Mouse (Mus musculus): ENCODE data around the gene Rgs7. TPM values are rescaled to one million over a fixed set of nuclear protein-coding genes. Genes with fewer than 3 reads are reported as not detected.

Rgs7 gene
- polyA plus RNA-seq (2017; shearing (Covaris generic)): not detected

DNA sequence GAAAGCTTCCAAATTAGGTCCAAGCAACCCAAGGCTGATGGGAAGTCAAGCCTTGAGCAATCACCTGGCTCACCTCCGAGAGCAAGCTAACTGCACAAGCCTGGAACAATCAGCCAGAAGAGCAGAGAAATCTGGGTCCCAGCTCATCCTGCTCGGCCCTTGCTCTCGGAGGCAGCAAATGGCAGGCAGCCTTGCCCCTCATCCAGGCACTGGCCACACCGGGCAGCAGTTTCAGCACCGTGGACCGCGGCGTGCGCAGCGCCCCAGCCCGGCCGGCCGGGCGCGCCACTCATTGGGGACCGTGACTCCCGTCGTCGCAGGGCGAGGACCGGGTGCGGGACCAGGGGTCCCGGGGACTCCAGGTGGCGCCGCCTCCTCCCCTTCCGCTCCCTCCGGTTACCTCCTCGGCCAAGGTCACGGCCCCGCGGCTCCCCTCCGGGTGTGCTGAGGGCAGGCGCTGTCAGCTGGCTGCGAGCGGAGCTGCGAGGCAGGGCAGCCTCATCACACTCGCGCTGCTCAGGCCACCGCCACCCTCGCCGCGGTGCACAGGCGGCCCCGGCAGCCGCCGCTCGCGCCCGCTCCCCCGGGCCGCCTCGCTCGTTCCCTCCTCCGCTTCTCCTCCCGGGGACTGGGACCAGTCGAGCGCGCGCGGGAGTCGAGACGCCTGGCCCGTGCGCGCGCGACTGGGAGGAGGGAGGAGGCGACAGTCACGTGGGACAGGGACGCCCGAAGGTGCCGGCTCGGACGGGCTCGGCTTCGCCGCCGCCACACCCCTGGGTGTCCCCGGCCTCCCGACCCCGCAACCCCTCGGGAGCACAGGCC, at the start of gene Rgs7:
Gene Rgs7 (minus strand): TSS at position 640 of the 822 bp plus-strand sequence.

Other genes starting within 250 kb of the Rgs7 start
- 1 to 10 TPM in 1 of 2 experiments, under 1 TPM in 1; 0.70 to 2.8 TPM for gene Kmo, start 127.9 kb upstream of the Rgs7 start, polyA plus RNA-seq (2017; shearing (Covaris generic))
- 10 to 100 TPM; 56.4 to 58.6 TPM for gene Fh1, start 133.1 kb upstream of the Rgs7 start, polyA plus RNA-seq (2017; shearing (Covaris generic))
- under 1 TPM in 1 of 2 experiments, not detected in 1; 0.22 TPM for gene Opn3, start 200.3 kb upstream of the Rgs7 start, polyA plus RNA-seq (2017; shearing (Covaris generic))
- 1 to 10 TPM; 1.3 to 2.0 TPM for gene Chml, start 200.4 kb upstream of the Rgs7 start, polyA plus RNA-seq (2017; shearing (Covaris generic))
- not detected for gene Wdr64, start 206.1 kb upstream of the Rgs7 start, polyA plus RNA-seq (2017; shearing (Covaris generic))

Measured in inflammation-experienced regulatory T-cells (primary cell).